Mouse (Mus musculus) midbrain, embryonic 12.5 days (tissue): Measurements from ENCODE around the gene Itpripl1. TPM values are rescaled to one million over a fixed set of nuclear protein-coding genes. Genes with fewer than 3 reads are reported as not detected.
"Not testable (repeated sequence)": the region's sequence is repeated elsewhere in the genome, so short reads cannot be mapped to it uniquely, and the experiment has no call there.

Experiments used
- ATAC-seq: fragments of 200-750 bp; cut with Nextera tagmentation; 2 replicates; pipeline ENCODE4 v1.8.0; 2017; ENCODE audit warnings: low read depth, moderate TSS enrichment, moderate library complexity; ENCODE audit not compliant: low FRiP score
- H3K27ac ChIP-seq: fragments of 300-500 bp; sonication (generic); replicated peaks from 2 replicates; pipeline ENCODE4 v1.5.1; 2016; ENCODE audit warnings: mild to moderate bottlenecking
- H3K27me3 ChIP-seq: fragments of 300-500 bp; sonication (generic); 2 replicates; pipeline ENCODE4 v1.6.1; 2016; ENCODE audit warnings: mild to moderate bottlenecking
- H3K36me3 ChIP-seq: fragments of 300-500 bp; sonication (generic); 2 replicates; pipeline ENCODE4 v1.6.1; 2016
- H3K4me1 ChIP-seq: fragments of 300-500 bp; sonication (generic); 2 replicates; pipeline ENCODE4 v1.6.1; 2016
- H3K4me2 ChIP-seq: fragments of 300-500 bp; sonication (generic); replicated peaks from 2 replicates; pipeline ENCODE4 v1.6.1; 2016; ENCODE audit warnings: mild to moderate bottlenecking, moderate library complexity
- H3K4me3 ChIP-seq: fragments of 300-500 bp; sonication (generic); 2 replicates; pipeline ENCODE4 v1.5.1; 2016; ENCODE audit warnings: mild to moderate bottlenecking
- H3K9ac ChIP-seq: fragments of 300-500 bp; sonication (generic); replicated peaks from 2 replicates; pipeline ENCODE4 v1.6.1; 2016; ENCODE audit warnings: mild to moderate bottlenecking, moderate library complexity
- H3K9me3 ChIP-seq: fragments of 300-500 bp; sonication (generic); 2 replicates; pipeline ENCODE4 v1.6.1; 2016; ENCODE audit warnings: mild to moderate bottlenecking
- WGBS: fragments of 180-500 bp; shearing (Covaris S2); methylation state at CpG from one replicate; pipeline ENCODE4 v1.1.7; 2016; 5-methylcytosine and 5-hydroxymethylcytosine counted together
- polyA plus RNA-seq: library from polyadenylated mRNA; unstranded; fragments of >200 nt; fragmentation: Nextera tagmentation; extraction: Ambion mirVana; gene quantifications from 2 replicates; pipeline ENCODE4 v1.2.1, GENCODE M21; 2016

Gene Itpripl1
- polyA plus RNA-seq, 1 experiment from 2014 or later, result 11.3 TPM

- Histone ChIP-seq H3K9ac (no peak overlapping the region), H3K36me3 (peaks cover 19% of the 10 kb centered on the region), H3K9me3 (no peaks in the 10 kb centered on the region), H3K4me2 (no peak overlapping the region), H3K4me3 (no peak overlapping the region), H3K4me1 (peaks cover 33% of the 10 kb centered on the region), H3K27ac (no peak overlapping the region), H3K27me3 (0 out of 2 replicates have a peak, but pooled peaks cover 4% of the 10 kb centered on the region)
- no peak for ATAC-seq
- 91% methylated on average over 4 of the region's 4 CpGs for WGBS
Observed at GRCm38 (mm10) chr2:127138449-127138848, 4.8 kb downstream of the Itpripl1 start.

GRCm38 (mm10) chr2:127137838-127138420 is 5.3 kb downstream of the Itpripl1 start:
- no peak overlapping the region for H3K4me3 ChIP-seq
- no peaks in the 10 kb centered on the region for H3K9me3 ChIP-seq
- WGBS, result 89% methylated on average over 10 of the region's 10 CpGs
- ATAC-seq, result no peak
- peaks cover 19% of the 10 kb centered on the region for H3K36me3 ChIP-seq
- H3K27me3 ChIP-seq, result 0 out of 2 replicates have a peak, but pooled peaks cover 4% of the 10 kb centered on the region
- H3K27ac ChIP-seq, result no peak overlapping the region
- no peak overlapping the region for H3K4me2 ChIP-seq
- no peak overlapping the region for H3K9ac ChIP-seq
- H3K4me1 ChIP-seq, result peaks cover 33% of the 10 kb centered on the region

GRCm38 (mm10) chr2:127136979-127137378 is 6.3 kb downstream of the Itpripl1 start:
- peak; percentile 72 for ATAC-seq
- peak overlapping the region; percentile 55 for H3K27ac ChIP-seq

GRCm38 (mm10) chr2:127135255-127135654 is 8.0 kb downstream of the Itpripl1 start:
- WGBS, result 48% methylated on average over 3 of the region's 3 CpGs

More at GRCm38 (mm10) chr2:127136979-127137378, 6.3 kb downstream of the Itpripl1 start:
- Histone ChIP-seq H3K27me3 (no peaks in the 10 kb centered on the region), H3K9me3 (no peaks in the 10 kb centered on the region), H3K36me3 (peaks cover 19% of the 10 kb centered on the region), H3K4me2 (no peak overlapping the region), H3K4me3 (no peak overlapping the region), H3K9ac (no peak overlapping the region), H3K4me1 (peaks cover 33% of the 10 kb centered on the region)
- WGBS, result 25% methylated on average over 5 of the region's 5 CpGs

GRCm38 (mm10) chr2:127133621-127134461 is 9.4 kb downstream of the Itpripl1 start, which contains the start of gene Ncaph:
Ncaph (minus strand) TSS chr2:127133954.
- WGBS, result 1% methylated on average over 57 of the region's 57 CpGs
- peak; percentile 87 for ATAC-seq

More at GRCm38 (mm10) chr2:127135255-127135654, 8.0 kb downstream of the Itpripl1 start:
- not testable (repeated sequence) for H3K36me3 ChIP-seq, ATAC-seq, H3K27ac ChIP-seq, H3K4me2 ChIP-seq, H3K9ac ChIP-seq, H3K9me3 ChIP-seq, H3K4me3 ChIP-seq, H3K27me3 ChIP-seq
- peaks cover 33% of the 10 kb centered on the region for H3K4me1 ChIP-seq

GRCm38 (mm10) chr2:127131353-127131752 is 11.9 kb downstream of the Itpripl1 start:
- Histone ChIP-seq H3K9ac (no peak overlapping the region), H3K36me3 (peaks cover 12% of the 10 kb centered on the region), H3K4me1 (peaks cover 22% of the 10 kb centered on the region), H3K27ac (no peak overlapping the region), H3K4me3 (no peak overlapping the region), H3K27me3 (no peaks in the 10 kb centered on the region), H3K9me3 (no peaks in the 10 kb centered on the region), H3K4me2 (no peak overlapping the region)
- WGBS, result 83% methylated on average over 8 of the region's 8 CpGs
- no peak for ATAC-seq

More at GRCm38 (mm10) chr2:127133621-127134461, 9.4 kb downstream of the Itpripl1 start, which contains the start of gene Ncaph:
- peak within 1 kb of the TSS; percentile 82 for H3K4me3 ChIP-seq
- peaks cover 33% of the 10 kb centered on the region for H3K4me1 ChIP-seq
- H3K9ac ChIP-seq, result peak within 1 kb of the TSS; percentile 72
- H3K4me2 ChIP-seq, result peak within 1 kb of the TSS; percentile 61
- peak within 1 kb of the TSS; percentile 83 for H3K27ac ChIP-seq
- H3K36me3 ChIP-seq, result no peaks in the 10 kb centered on the region
- H3K9me3 ChIP-seq, result no peaks in the 10 kb centered on the region
- H3K27me3 ChIP-seq, result no peaks in the 10 kb centered on the region

- Histone ChIP-seq H3K36me3 (peaks cover 36% of the 10 kb centered on the region), H3K4me1 (peaks cover 18% of the 10 kb centered on the region), H3K9me3 (no peaks in the 10 kb centered on the region), H3K9ac (no peak overlapping the region), H3K4me3 (no peak overlapping the region), H3K4me2 (no peak overlapping the region), H3K27me3 (no peaks in the 10 kb centered on the region), H3K27ac (no peak overlapping the region)
- 82% methylated on average over 5 of the region's 5 CpGs for WGBS
- no peak for ATAC-seq
Observed at GRCm38 (mm10) chr2:127128926-127129325, 14.3 kb downstream of the Itpripl1 start.

- Histone ChIP-seq H3K36me3 (peaks cover 88% of the 10 kb centered on the region), H3K27ac (no peak overlapping the region), H3K4me2 (no peak overlapping the region), H3K4me1 (no peaks in the 10 kb centered on the region), H3K4me3 (no peak overlapping the region), H3K9ac (no peak overlapping the region), H3K9me3 (no peaks in the 10 kb centered on the region), H3K27me3 (no peaks in the 10 kb centered on the region)
- 87% methylated on average over 8 of the region's 8 CpGs for WGBS
- ATAC-seq, result no peak
Observed at GRCm38 (mm10) chr2:127121591-127122235, 21.5 kb downstream of the Itpripl1 start.

- H3K27me3 ChIP-seq, result no peaks in the 10 kb centered on the region
- H3K4me2 ChIP-seq, result no peak overlapping the region
- H3K27ac ChIP-seq, result no peak overlapping the region
- WGBS, result 95% methylated on average over 4 of the region's 4 CpGs
- H3K9me3 ChIP-seq, result no peaks in the 10 kb centered on the region
- no peak for ATAC-seq
- peaks cover 88% of the 10 kb centered on the region for H3K36me3 ChIP-seq
- no peaks in the 10 kb centered on the region for H3K4me1 ChIP-seq
- H3K4me3 ChIP-seq, result no peak overlapping the region
- no peak overlapping the region for H3K9ac ChIP-seq
Observed at GRCm38 (mm10) chr2:127108986-127109385, 34.3 kb downstream of the Itpripl1 start.

- 77% methylated on average over 8 of the region's 8 CpGs for WGBS
- Histone ChIP-seq H3K9ac (no peak overlapping the region), H3K4me1 (no peaks in the 10 kb centered on the region), H3K27me3 (no peaks in the 10 kb centered on the region), H3K27ac (no peak overlapping the region), H3K9me3 (no peaks in the 10 kb centered on the region), H3K36me3 (0 out of 2 replicates have a peak, but pooled peaks cover under 1% of the 10 kb centered on the region), H3K4me3 (no peak overlapping the region), H3K4me2 (no peak overlapping the region)
- ATAC-seq, result no peak
Observed at GRCm38 (mm10) chr2:127092000-127092399, 51.2 kb downstream of the Itpripl1 start.

GRCm38 (mm10) chr2:127090151-127090550 is 53.1 kb downstream of the Itpripl1 start:
- not testable (repeated sequence) for H3K9me3 ChIP-seq, H3K4me3 ChIP-seq, H3K4me1 ChIP-seq, H3K4me2 ChIP-seq, H3K27me3 ChIP-seq, ATAC-seq, H3K9ac ChIP-seq, H3K27ac ChIP-seq, H3K36me3 ChIP-seq
